Mouse (Mus musculus): ENCODE data around the gene Hivep3.

- no peak for TF ChIP-seq EP300 (optimal IDR thresholded peaks at IDR 0.05)
- TF ChIP-seq CTCF (IDR thresholded peaks at IDR 0.05; ENCODE audit: low read depth): no peak
These were observed 394.4 kb downstream of the Hivep3 start for GRCm38 (mm10) chr4:120128033-120128432.
